Mouse (Mus musculus) left cerebral cortex, adult 18-20 months (tissue): Measurements from ENCODE around the gene Siah1a. TPM values are rescaled to one million over a fixed set of nuclear protein-coding genes. Genes with fewer than 3 reads are reported as not detected.

Experiments
- DNase-seq, 2 experiments: peaks; one replicate each; pipeline ENCODE4 v3.0.0; 2021 to 2022; ENCODE audit warnings: low spot score in 2 of 2, mixed read lengths in 1 of 2
- long read RNA-seq, 2 experiments: library from polyadenylated mRNA; stranded (forward); transcript quantifications; one replicate each; pipeline ENCODE4 v2.0.0; 2021
- total RNA-seq, 2 experiments: library from RNA; stranded (reverse); gene quantifications; 2 replicates each; pipeline ENCODE4 v1.2.3; 2021

Gene Siah1a
- 10 to 100 TPM; 31.0 to 33.8 TPM for total RNA-seq
- long read RNA-seq, experiment 1, transcript Siah1a-201 (2 exons, 1,968 nt), result major isoform, 75 of 77 reads
- long read RNA-seq, experiment 1, partial matches to known transcripts, result 0 of 77 reads
- long read RNA-seq, experiment 1, other reads (novel, unspliced or antisense), result 2 of 77 reads
- long read RNA-seq, experiment 2, transcript Siah1a-201 (2 exons, 1,968 nt), result major isoform, 66 of 71 reads
- long read RNA-seq, experiment 2, partial matches to known transcripts, result 0 of 71 reads
- long read RNA-seq, experiment 2, other reads (novel, unspliced or antisense), result 5 of 71 reads

DNA sequence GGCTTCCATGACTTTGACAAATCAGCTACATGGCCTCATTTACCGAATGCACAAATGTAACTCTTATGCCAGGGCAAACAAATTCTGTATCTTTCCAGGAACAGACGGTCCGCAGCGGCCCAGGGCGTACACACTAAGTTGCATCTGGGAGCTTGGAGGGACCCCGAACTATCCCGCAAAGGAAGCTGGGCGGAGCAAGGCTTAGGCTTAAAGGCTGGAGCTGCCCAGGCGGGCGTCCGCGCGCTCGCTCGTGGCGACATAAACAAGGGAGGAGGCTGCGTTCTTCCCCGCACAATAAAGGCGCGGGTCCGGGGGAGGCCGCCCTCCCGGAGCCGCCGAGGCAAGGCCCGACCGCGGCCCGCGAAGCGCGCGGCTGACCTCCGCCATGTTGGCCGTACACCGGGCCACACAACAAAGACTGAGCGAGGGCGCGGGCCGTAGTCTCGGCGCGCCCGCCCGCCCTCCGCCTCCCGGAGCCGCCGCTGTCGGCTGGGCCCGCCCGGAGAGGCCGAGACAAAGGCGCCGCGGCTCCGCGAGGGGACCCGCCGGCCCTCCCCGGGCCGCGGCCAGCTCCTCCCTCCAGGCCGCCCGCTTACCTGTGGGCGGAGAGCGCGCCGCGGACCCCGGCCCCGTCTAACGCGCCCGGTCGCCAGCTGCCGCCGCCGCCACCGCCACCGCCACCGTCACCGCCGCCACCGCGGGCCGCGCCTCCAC is at the start of gene Siah1a, which contains the start of gene Gm10638:
TSS of gene Siah1a (minus strand) at position 714 of the 714 bp plus-strand sequence.
TSS of gene Gm10638 (plus strand) at position 479 of the 714 bp plus-strand sequence.
- DNase-seq, result peak; percentile 59 to 62

GRCm38 (mm10) chr8:86794716-86795115 is 49.0 kb upstream of the Siah1a start:
- no peak for DNase-seq

DNA sequence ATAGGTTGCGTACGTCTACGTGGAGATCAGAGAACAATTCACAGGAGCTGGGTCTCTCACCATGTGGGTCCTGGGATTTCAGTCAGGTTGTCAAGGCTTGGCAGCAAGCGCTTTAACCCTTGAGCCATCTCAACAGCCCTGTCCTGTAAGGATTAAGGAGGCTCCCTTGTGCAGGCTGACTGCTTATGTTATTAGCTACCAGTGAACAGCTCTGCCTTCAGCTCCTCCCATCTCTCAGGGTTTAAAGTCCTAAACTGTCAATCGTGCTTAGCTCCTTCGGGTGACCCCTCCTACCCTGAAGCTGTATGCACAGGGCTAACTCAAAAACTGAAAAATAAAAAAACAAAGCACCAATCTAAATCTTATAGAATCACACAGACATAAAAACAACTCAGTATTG is 45.8 kb upstream of the Siah1a start:
- no peak for DNase-seq

GRCm38 (mm10) chr8:86789576-86789975 is 43.8 kb upstream of the Siah1a start:
- DNase-seq, result no peak

DNA sequence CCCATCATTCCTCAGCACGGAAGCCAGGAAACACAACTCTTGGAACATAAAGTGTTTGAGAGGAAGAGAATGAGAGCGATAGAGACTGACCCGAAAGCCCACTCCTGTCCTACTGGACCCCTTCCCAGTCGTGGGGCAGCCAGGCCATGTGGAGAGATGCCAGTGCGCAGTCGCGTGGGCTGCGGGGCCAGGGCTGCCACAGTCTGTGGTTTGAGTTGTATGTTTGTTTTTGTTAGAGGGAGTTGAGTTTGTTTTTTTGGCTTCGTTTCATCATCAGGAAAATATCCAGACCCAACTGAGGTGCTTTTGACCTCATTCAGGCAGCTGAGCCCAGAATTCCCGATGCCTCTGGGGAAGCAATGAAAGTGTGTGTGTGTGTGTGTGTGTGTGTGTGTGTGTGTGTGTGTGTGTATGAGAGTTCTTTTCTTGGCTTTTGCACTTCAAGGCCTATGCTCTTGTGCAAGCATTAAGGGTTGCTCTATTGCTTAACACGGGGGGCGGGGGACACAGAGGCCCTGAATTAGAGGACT is 42.2 kb upstream of the Siah1a start:
- no peak for DNase-seq

GRCm38 (mm10) chr8:86786498-86786897 is 40.8 kb upstream of the Siah1a start:
- DNase-seq, result no peak

GRCm38 (mm10) chr8:86781094-86781493 is 35.4 kb upstream of the Siah1a start:
- peak in 1 of 2 experiments; percentile 9 for DNase-seq

DNA sequence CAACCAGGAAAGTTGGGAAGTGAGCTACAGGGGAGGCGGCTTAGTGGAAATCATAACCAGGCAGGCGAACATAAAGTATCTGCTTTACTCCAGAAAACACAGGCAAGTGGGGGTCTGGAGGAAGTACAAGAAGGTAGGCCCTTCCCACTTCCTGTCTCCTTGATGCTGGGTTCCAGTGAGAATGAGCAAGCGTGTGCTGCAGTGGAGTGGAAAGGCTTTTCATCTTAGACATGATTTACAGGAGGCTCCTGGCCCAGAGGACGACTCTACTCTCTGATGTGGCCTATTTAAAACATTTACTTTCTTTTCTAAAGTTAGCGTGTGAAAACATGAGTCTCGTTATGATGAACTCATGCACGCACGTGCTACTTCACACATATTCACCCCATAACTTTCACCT is 33.5 kb upstream of the Siah1a start:
- no peak for DNase-seq

- no peak for DNase-seq
Measured at GRCm38 (mm10) chr8:86769945-86770715, 24.4 kb upstream of the Siah1a start.

GRCm38 (mm10) chr8:86768499-86768898 is 22.8 kb upstream of the Siah1a start:
- peak; percentile 47 for DNase-seq

- DNase-seq, result no peak
Measured at GRCm38 (mm10) chr8:86766548-86767211, 20.9 kb upstream of the Siah1a start.

- no peak for DNase-seq
Measured at GRCm38 (mm10) chr8:86765669-86766068, 19.9 kb upstream of the Siah1a start.

DNA sequence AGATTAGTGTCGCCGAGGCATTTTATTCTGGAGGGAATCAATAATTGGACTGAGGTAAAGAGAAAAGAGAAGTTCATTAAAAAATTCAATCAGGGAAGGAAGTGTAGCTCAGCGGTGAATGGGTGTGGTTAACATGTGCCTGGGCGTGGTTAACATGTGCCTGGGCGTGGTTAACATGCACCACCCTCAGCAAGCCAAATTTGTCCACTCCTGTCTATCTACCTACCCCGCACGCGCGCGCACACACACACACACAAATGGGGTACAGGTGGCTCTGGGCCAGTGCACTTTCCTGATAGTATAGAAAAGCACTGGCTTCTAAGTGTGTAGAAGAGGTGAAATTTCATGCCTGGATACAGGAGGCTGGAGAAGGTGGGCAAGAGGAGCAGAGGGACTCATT is 19.4 kb upstream of the Siah1a start:
- no peak for DNase-seq

DNA sequence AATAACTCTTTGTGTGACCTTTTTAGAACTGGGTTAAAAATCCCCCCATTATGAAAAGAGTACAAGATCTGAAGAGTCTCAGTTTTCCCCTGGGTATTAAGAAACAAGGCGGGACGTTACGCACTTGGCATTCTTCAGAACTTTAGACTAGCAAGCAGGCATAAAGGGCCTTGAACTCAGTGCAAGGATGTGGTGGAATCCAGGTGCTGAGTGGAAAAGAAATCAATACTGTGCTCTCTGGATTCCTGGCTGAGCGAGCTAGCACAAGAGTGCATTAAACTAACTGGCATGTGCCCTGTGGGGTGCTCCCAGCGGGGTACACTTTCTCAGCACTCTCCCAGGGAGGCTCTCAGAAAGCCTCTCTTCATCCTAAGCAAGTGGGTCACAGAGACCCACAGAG is 17.1 kb upstream of the Siah1a start:
- DNase-seq, result no peak

- no peak for DNase-seq
Measured at GRCm38 (mm10) chr8:86760746-86761145, 15.0 kb upstream of the Siah1a start.

DNA sequence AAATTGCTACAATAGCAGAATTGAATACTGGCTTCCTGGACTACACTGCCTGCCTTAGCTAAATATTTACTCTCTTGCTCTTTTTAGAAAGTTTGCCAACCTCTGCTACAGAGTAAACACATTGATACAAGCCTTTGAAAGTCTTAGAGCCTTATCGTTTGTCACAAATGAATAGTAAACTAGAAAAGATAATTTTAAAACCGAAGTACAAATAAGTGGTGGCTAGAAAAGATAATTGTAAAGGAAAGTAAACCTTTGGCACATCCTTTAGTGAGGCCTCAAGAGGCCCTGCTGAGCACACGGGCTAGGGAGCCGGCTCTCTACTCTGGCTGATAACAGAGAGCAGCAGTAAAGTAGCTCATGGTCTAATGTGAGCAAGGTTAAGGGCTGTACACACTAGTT is 13.4 kb upstream of the Siah1a start:
- DNase-seq, result no peak

DNA sequence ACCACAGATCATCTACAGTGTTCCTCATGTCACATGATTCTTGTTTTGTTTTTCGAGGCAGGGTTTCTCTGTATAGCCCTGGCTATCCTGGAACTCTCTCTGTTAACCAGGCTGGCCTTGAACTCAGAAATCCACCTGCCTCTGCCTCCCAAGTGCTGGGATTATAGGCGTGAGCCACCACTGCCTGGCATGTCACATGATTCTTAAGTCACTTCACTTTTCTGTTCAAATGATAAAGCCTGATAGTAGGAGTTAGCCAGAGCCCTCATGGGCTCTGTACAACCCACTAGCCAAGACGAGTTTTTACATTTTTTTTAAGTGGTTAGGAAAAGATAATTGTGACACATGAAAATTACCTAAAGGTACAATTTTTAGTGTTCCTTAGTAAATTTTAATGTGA is 12.9 kb upstream of the Siah1a start:
- no peak for DNase-seq

DNA sequence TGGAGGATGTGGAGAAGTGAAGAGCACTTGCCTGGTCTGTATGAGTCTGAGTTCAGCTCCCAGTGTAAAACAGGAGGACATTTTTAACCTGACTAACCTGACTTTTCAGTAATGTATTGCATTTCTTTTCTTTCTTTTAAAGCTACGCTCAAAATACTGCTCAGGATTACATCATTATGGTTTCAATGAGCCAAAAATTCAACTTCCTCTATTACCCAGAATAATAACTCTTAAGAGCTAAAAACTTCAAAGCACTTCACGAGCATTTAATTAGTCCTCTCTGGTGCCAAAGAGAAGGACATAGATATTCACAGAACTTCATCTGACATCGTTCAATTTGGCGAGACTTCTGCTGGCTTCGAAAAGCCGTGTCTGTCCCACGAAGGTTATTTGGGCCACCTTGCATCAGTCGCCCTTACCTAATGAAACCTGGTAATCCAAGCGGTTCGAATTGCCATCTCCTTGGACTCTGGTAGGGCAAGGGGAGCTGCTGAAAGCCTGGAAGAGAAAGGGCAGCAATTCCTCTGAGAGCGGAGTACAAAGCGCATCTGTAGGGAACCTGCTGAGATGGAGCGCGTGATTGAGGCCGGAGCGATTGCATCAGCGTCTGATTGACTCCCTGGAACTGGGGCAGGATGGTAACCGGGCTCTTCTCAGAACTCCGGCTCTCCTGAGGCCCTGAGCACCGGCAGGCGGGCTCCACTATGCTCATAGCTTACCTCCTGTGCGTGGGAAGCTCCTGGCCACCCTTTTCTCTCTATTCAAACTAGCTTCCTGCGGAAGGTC is 11.4 kb upstream of the Siah1a start:
- peak; percentile 43 to 58 for DNase-seq

- DNase-seq, result no peak
Measured at GRCm38 (mm10) chr8:86749842-86750241, 4.1 kb upstream of the Siah1a start.

GRCm38 (mm10) chr8:86746511-86746910 is 777 bp upstream of the Siah1a start:
- DNase-seq, result no peak
